Mouse (Mus musculus) heart, postnatal 0 days (tissue): Measurements from ENCODE around the gene Hyal6. TPM values are rescaled to one million over a fixed set of nuclear protein-coding genes. Genes with fewer than 3 reads are reported as not detected.

Source experiments
- ATAC-seq: fragments of 200-750 bp; cut with Nextera tagmentation; 2 replicates; pipeline ENCODE4 v1.8.0; 2017; ENCODE audit warnings: low read depth, moderate number of reproducible peaks, moderate library complexity; ENCODE audit not compliant: insufficient read depth
- DNase-seq: peaks from one replicate; pipeline ENCODE4 v3.0.0-alpha.2; 2016; ENCODE audit warnings: low spot score
- H3K27ac ChIP-seq: fragments of 300-500 bp; sonication (generic); 2 replicates; pipeline ENCODE4 v1.5.1; 2014; ENCODE audit warnings: low read depth, mild to moderate bottlenecking
- H3K27me3 ChIP-seq: fragments of 300-500 bp; sonication (generic); 2 replicates; pipeline ENCODE4 v1.6.1; 2014; ENCODE audit warnings: low read length, mixed read lengths; ENCODE audit not compliant: control insufficient read depth, insufficient read depth
- H3K36me3 ChIP-seq: fragments of 300-500 bp; sonication (generic); replicated peaks from 2 replicates; pipeline ENCODE4 v1.6.1; 2014; ENCODE audit warnings: low read length, mixed read lengths; ENCODE audit not compliant: control insufficient read depth, insufficient read depth
- H3K4me1 ChIP-seq: fragments of 300-500 bp; sonication (generic); 2 replicates; pipeline ENCODE4 v1.6.1; 2014; ENCODE audit warnings: antibody characterized with exemption; ENCODE audit not compliant: control insufficient read depth, insufficient read depth
- H3K4me2 ChIP-seq: fragments of 300-500 bp; sonication (generic); 2 replicates; pipeline ENCODE4 v1.6.1; 2014; ENCODE audit warnings: low read depth, mild to moderate bottlenecking, low read length, moderate library complexity
- H3K4me3 ChIP-seq: fragments of 300-500 bp; sonication (generic); 2 replicates; pipeline ENCODE4 v1.5.1; 2014; ENCODE audit warnings: low read depth, low read length
- H3K9ac ChIP-seq: fragments of 300-500 bp; sonication (generic); replicated peaks from 2 replicates; pipeline ENCODE4 v1.6.1; 2014; ENCODE audit warnings: low read depth, low read length, mixed read lengths
- H3K9me3 ChIP-seq: fragments of 300-500 bp; sonication (generic); replicated peaks from 2 replicates; pipeline ENCODE4 v1.6.1; 2016; ENCODE audit warnings: low read length; ENCODE audit not compliant: control insufficient read depth
- CTCF ChIP-seq: IDR thresholded peaks from 2 replicates; pipeline ENCODE4 v1.5.1; 2016; ENCODE audit warnings: antibody characterized with exemption, control low read depth, low read depth
- EP300 ChIP-seq: IDR thresholded peaks from 2 replicates; pipeline ENCODE4 v1.6.1; 2016; ENCODE audit warnings: antibody characterized with exemption, low read depth
- WGBS: fragments of 180-500 bp; shearing (Covaris S2); extraction: QIAGEN DNeasy Blood & Tissue Kit; methylation state at CpG from one replicate; pipeline ENCODE4 v1.1.7; 2014; 5-methylcytosine and 5-hydroxymethylcytosine counted together
- polyA plus RNA-seq: library from polyadenylated mRNA; unstranded; fragments of >200 nt; fragmentation: Nextera tagmentation; extraction: Ambion mirVana; gene quantifications from 2 replicates; pipeline ENCODE4 v1.2.1, GENCODE M21; 2015
- total RNA-seq: library from RNA; depleted of rRNA; stranded (reverse); fragments of >200 nt; gene quantifications from 2 replicates; pipeline ENCODE4 v1.2.3, GENCODE M21; 2014; ENCODE audit warnings: low replicate concordance; rRNA removed

The Hyal6 gene
- not detected in 2 replicates for total RNA-seq
- polyA plus RNA-seq, result 0.03 TPM in 1 of 2 replicates, not detected in the other

DNA sequence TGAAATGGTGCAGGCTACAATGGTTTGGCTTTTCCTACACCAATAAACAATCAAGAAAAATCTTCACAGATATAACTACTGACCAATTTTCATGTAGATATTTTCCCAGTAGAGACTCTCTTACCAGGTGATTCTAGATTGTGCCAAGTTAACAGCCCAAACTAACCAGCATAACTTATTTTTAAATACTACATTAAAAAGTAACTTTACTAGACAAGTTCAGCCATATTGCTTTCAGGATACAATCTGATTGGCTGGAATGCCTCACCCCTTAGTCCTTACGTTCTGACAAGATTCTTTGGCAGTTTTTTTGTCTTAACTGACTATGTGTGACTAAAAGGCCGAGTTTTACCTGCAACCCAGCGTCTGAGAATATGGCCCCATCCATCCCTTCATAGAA, at the start of gene Hyal6:
TSS of gene Hyal6 (plus strand) at position 301 of the 400 bp plus-strand sequence.
- H3K27me3 ChIP-seq, result no peaks in the 10 kb centered on the region
- H3K9me3 ChIP-seq, result no peaks in the 10 kb centered on the region
- WGBS, result 66% methylated on average over 3 of the region's 3 CpGs
- H3K27ac ChIP-seq, result no peak within 1 kb of the TSS
- no peak within 1 kb of the TSS for H3K4me2 ChIP-seq
- no peak for TF ChIP-seq CTCF
- TF ChIP-seq EP300, result no peak
- DNase-seq, result no peak
- H3K9ac ChIP-seq, result no peak within 1 kb of the TSS
- H3K4me3 ChIP-seq, result no peak within 1 kb of the TSS
- H3K4me1 ChIP-seq, result no peaks in the 10 kb centered on the region
- no peaks in the 10 kb centered on the region for H3K36me3 ChIP-seq
- no peak for ATAC-seq

DNA sequence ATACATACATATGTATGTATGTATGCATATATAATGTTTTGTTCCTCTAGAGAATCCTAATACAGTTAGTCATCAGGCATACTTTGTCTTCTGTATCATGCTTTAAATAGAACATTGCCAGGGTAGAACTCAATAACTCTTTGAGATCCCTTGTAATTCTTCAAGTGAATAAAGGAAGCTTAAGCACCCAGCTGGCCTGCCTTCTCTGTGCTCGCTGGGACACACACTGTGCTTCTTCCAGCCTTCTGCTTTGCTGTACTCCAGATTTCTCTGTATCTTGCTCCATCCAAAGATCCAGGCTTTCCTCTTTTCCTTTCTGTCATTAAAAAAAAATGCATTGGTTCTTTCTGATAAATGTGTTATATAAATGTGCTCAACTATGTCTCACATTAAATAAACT, 45.2 kb upstream of the Hyal6 start:
- WGBS, result 40% methylated on average over 1 of the region's 1 CpGs
- Histone ChIP-seq H3K9ac (no peak overlapping the region), H3K4me3 (no peak overlapping the region), H3K9me3 (no peaks in the 10 kb centered on the region), H3K4me1 (no peaks in the 10 kb centered on the region), H3K27ac (no peak overlapping the region), H3K4me2 (no peak overlapping the region), H3K36me3 (no peaks in the 10 kb centered on the region), H3K27me3 (no peaks in the 10 kb centered on the region)
- ATAC-seq (no peak), DNase-seq (no peak)
- TF ChIP-seq EP300, result no peak
- no peak for TF ChIP-seq CTCF

DNA sequence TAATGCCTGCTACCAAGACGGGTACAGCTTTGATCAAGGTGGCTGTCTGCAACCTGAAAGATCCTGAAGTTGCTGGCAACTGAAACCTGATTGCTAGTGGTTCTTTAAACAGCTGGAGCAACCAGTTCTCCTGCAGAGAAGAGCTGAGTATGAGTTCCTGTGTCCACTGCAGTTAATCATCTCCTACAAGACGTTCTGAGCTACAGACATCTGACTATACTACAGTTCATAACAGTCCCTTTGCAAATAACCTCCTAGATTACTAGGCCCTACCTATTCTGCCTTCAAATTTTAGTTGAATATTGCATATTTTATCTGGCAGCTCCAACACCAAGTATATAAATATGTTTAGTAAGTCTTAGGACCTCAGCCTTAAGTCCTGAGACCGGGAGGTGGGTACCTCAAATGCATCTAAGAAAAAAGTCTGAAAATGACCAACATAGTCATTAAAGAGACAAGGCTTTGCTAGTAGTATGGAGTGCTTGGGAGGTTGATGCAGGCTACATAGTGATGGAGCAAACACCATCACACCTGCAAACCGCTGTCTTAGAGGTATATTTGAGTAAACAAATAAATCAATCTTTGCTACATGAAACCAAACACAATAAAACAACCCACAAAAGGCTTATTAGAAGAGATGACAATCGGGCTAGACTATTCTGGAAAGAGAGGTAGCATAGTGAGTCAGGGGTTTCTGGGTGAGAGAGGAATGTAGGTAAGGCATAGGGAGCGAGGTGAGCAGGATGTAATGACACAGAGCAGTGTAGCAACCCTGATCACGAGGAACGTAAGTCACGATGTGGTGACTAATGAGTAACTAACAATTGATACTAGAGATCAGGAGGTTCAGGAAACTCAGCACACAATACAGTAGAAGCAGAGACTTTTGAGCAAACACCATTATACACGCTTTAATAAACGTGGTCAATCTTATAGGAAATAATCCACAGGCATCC, 38.3 kb upstream of the Hyal6 start:
- no peak for DNase-seq
- Histone ChIP-seq H3K4me3 (no peak overlapping the region), H3K27me3 (no peaks in the 10 kb centered on the region), H3K9ac (no peak overlapping the region), H3K27ac (no peak overlapping the region), H3K36me3 (no peaks in the 10 kb centered on the region), H3K4me1 (no peaks in the 10 kb centered on the region), H3K9me3 (no peaks in the 10 kb centered on the region), H3K4me2 (no peak overlapping the region)
- 75% methylated on average over 11 of the region's 11 CpGs for WGBS
- ATAC-seq, result no peak
- TF ChIP-seq CTCF (no peak), EP300 (no peak)

- no peak for DNase-seq
- Histone ChIP-seq H3K27ac (no peak overlapping the region), H3K27me3 (no peaks in the 10 kb centered on the region), H3K36me3 (no peaks in the 10 kb centered on the region), H3K4me3 (no peak overlapping the region), H3K4me2 (no peak overlapping the region), H3K9ac (no peak overlapping the region), H3K4me1 (no peaks in the 10 kb centered on the region), H3K9me3 (no peaks in the 10 kb centered on the region)
- TF ChIP-seq CTCF (no peak), EP300 (no peak)
- ATAC-seq, result no peak
- 77% methylated on average over 4 of the region's 4 CpGs for WGBS
Measured at GRCm38 (mm10) chr6:24696117-24696516, 36.9 kb upstream of the Hyal6 start.

DNA sequence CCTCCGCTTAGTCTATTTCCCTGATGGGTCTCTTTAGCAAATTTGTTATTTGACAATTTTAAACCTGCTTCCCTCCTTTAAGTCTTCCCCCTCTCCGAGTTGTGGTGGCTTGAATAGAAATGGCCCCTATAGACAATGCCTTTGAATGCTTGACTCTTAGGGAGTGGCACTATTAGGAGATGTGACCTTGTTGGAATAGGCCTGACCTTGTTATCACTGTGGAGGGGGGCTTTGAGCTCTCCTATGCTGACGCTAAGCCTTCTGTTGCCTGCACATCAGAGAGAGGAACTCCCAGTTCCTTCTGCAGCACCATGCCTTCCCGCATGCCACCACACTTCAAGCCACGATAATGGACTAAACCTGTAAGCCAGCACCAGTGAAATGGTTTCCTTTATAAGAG, 35.8 kb upstream of the Hyal6 start:
- Histone ChIP-seq H3K27ac (no peak overlapping the region), H3K4me2 (no peak overlapping the region), H3K4me1 (no peaks in the 10 kb centered on the region), H3K9ac (no peak overlapping the region), H3K9me3 (no peaks in the 10 kb centered on the region), H3K4me3 (no peak overlapping the region), H3K36me3 (no peaks in the 10 kb centered on the region), H3K27me3 (no peaks in the 10 kb centered on the region)
- WGBS, result 73% methylated on average over 5 of the region's 5 CpGs
- ATAC-seq, result no peak
- TF ChIP-seq CTCF (no peak), EP300 (no peak)
- DNase-seq, result no peak
